14 mouse cellular contexts compared by ENCODE assay signal in the genomic region with DNA sequence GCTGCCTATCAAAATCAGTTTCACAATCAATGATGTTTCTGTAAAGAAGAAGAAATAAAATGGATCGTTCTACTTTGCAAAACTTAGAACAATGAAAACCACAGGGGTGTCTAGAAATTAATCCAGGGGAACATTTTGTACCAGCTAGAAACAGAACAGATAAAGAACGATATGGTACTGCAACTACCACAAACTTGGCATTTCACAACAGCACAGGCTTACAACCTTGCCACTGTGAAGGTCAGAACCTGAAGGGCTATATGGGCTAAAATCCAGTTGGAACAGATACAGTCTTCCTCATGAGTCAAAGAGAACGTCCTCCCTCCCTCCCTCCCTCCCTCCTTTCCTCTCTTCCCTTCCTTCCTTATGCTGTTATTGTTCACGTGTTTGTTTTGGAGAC.
"Had no signal": no experiment of that assay in that cellular context is flagged by ENCODE, and none has a peak within 500 bp of the region (broad histone marks: within the 10 kb centered on the region; RNA-seq: fewer than 3 reads in every experiment).

No protein-coding gene starts in this region.

- H3K36me3 ChIP-seq: kidney, embryonic 15.5 days; limb, embryonic 10.5 days; liver, embryonic 13.5 days; lung, embryonic 15.5 days; midbrain, embryonic 12.5 days; neural tube, embryonic 13.5 days had no signal

- ATAC-seq: liver, postnatal 0 days; midbrain, embryonic 16.5 days had no signal

- H3K9me3 ChIP-seq: kidney, embryonic 15.5 days; limb, embryonic 10.5 days; liver, embryonic 13.5 days; lung, embryonic 15.5 days; midbrain, embryonic 12.5 days had no signal

- H3K4me2 ChIP-seq: kidney, embryonic 15.5 days; liver, embryonic 13.5 days; lung, embryonic 15.5 days; midbrain, embryonic 12.5 days; neural tube, embryonic 13.5 days had no signal

- H3K4me1 ChIP-seq: liver, embryonic 13.5 days had no signal

- H3K4me3 ChIP-seq: kidney, embryonic 15.5 days; left cerebral cortex, adult 2 months; limb, embryonic 10.5 days; liver, embryonic 13.5 days; lung, embryonic 15.5 days; midbrain, embryonic 12.5 days; neural tube, embryonic 13.5 days had no signal

- H3K27ac ChIP-seq: kidney, embryonic 15.5 days; left cerebral cortex, adult 2 months; limb, embryonic 10.5 days; liver, embryonic 13.5 days; lung, embryonic 15.5 days; midbrain, embryonic 12.5 days; neural tube, embryonic 13.5 days had no signal

- DNase-seq: kidney, postnatal 14 days; liver, embryonic 13.5 days; liver, postnatal 0 days; retina, postnatal 1 day; right cerebral cortex, postnatal 4 days; spleen, adult 18-20 months; thymus, postnatal 4 days had no signal

- H3K9ac ChIP-seq: kidney, embryonic 15.5 days; liver, embryonic 13.5 days; liver, postnatal 0 days; lung, embryonic 15.5 days; midbrain, embryonic 12.5 days; neural tube, embryonic 13.5 days had no signal

- H3K27me3 ChIP-seq: kidney, embryonic 15.5 days; lung, embryonic 15.5 days; midbrain, embryonic 12.5 days; neural tube, embryonic 13.5 days had no signal
